Mouse (Mus musculus): Measurements from ENCODE around the gene Traf5. TPM values are rescaled to one million over a fixed set of nuclear protein-coding genes. Genes with fewer than 3 reads are reported as not detected.

Gene Traf5
- total RNA-seq (2021) = 1 to 10 TPM; 3.1 to 3.3 TPM
- long read RNA-seq, partial matches to known transcripts = 0 of 2 reads
- long read RNA-seq, other reads (novel, unspliced or antisense) = 2 of 2 reads

DNA sequence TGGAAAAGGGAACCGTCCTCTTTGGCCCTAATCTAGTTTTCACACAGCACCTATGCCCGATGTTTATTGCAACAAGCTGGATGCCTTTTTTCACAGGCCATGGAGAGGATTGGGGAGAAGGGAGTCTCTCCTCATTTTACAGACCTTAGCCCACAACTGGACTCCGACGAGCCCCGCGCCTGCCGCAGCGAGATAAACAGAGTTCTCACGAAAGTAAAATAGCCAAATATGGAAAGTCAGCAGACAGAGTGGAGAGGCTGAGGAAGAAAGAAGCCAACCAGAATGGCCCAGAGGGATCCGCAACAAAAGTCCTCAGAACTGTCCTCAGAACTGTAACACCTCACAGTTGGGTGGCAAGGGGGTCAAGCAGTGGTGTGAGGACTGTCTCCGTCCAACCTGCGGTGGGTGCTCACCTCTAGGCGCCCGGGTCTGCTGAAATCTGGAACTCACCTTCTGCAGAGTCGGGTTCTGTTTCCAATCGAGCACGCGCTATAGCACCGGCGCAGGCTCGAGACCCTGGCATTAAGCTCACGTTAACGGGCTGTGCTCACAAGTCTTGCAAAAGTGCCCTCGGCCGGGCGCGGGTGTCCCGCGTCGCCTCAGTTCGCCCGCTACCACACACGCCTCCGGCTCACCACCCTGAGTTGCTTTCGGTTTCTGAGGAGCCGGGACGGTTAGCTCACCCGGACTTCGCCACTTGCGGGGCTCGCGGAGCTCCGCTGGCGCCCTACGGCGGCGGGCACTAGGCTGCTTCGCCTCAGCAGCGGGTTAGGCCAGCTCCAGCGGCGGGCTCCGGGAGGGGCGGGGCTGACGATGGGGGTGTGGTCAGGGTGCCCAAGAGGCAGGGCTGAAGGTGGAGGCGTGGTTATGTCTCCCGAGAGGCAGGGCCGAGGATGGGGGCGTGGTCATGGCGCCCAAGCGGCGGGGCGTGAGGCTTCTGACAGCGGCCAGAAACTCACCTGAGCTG is at the start of gene Traf5:
Gene Traf5 (minus strand): TSS at position 754 of the 967 bp plus-strand sequence.
- peak; percentile 92 to 94 for DNase-seq (ENCODE audit: low spot score in 2 of 2)

DNA sequence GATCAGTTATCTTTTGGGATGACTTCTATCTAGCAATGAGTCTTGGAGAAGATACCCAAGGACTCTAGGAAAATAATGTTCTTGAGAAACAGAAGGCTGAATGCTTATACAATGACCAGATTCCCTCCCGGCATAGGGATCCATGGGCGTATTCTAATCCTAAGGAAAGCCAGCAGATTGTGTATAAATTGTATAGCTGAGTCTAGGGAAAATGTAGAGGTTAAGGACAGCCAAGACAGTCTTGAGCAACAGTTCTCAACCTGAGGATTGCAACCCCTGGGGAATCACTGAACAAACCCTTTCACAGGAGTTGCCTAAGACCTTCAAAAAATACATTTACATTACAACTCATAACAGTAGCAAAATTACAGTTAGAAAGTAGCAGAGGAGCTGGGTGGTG is 48.0 kb upstream of the Traf5 start:
- no peak for DNase-seq (ENCODE audit: low spot score in 2 of 2)

DNA sequence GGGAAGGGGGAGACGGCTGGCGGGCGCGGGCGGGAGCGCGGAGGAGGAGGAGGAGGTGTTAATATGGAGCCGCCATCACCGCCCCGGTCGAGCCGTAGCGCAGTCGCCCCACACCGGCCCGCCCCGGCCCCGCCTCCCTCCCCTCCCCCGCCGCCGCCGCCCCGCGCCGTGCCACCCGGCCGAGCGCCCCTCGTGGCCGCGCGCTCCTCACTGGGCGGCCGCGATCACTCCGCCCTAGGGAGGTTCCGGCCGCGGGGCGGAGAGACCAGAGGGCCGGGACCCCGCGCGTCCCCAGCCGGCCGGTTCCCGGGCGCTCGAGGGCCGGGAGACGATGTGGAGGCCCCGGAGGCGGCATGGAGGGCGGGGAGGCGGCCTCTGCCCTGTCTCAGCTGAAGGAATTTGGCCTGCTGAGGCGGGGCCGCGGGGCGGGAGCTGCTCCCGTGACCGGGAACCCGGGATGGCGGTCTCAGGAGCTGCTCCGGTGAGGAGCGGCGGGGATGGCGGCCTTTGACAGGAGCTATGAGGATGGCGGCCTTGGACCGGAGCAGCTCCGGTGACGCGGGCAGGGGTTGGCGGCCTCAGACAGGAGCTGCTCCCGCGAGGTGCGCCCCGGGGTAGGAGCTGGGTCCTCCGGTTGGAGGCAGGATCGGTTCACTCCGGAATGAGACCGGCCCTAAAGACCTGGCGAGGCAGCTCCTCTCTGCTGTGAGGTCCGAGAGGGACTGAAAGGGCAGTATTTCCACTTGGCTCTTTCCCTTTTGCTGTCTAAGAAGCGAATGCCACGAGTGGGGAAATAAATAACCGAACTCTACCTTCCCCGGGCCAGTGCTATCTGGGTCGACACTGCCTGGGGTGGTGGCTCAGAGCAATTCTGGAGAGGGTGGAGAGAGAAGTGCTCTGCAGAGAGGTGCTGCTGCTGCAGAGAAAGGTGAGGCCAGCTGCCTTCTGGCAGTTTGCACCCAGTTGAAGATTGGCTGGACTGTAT is 45.9 kb upstream of the Traf5 start, which contains the start of gene Rcor3:
Gene Rcor3 (minus strand): TSS at position 137 of the 985 bp plus-strand sequence.
- DNase-seq (ENCODE audit: low spot score in 2 of 2) = peak; percentile 78 to 86

DNA sequence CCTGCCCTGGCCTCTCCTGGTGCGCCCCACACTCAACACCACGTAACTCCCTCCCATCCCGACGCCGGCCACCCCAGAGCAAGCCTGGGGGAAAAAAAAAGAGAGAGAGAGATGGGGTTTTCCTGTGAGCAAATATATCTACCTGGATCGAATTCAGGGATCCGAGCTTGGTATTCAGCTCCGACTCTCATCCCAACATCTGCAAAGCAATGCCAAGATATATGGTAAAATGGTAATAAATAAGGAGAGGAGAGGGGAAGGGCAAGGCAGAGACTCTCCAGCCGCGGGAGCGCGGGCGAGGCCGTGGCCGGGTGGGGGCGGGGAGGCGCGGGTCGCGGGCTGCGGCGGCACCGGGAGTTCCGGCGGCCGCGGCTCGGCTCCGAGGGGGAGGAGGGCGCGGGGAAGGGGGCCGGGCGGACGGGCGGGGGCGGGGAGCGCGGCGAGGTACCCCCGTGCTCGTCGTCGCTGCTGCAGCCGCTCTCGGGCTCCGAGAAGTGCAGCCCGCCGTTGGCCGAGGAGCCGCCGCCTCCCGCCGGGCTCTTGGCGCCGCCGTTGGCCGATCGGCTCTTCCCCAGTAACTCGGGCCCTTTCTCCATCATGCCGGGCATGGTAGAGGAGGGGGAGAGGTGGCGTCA is 45.0 kb upstream of the Traf5 start:
- peak in 1 of 2 experiments; percentile 48 for DNase-seq (ENCODE audit: low spot score in 2 of 2)

DNA sequence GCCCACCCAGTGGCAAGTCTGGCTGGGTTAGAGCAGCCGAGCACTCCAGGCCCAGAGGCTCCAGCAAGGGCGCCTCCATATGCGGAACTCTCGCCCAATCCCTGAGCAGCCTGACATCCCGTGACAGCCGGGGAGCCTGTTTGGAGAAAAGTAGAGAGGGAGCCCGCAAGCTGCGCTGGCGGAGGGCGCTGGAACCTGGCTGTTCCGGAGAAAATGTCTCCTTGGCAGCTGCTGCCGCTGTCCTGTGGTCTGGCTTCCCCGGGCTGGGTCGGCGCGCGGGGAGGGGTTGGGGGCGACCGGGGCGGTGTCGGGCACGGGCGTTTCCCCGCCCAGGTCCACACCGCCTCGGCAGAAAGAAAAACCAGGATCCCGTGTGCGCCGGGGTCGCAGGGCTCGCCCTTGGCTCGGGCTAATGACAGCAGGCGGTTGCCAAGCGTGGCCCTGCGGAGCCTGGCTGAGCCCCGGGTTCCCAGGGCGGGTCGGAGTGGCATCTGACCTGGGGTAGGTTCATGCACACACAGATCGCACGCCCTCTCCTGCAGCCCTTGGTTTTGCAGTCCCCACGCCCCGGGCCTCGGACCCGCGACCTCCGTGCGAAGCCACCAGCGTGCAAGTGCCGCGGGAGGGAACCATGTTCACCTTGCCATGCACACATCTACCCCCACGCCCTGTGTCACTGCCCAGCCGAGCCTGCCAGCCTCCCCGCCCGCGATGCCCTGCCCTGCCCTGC is 44.4 kb upstream of the Traf5 start:
- peak; percentile 77 to 81 for DNase-seq (ENCODE audit: low spot score in 2 of 2)

DNA sequence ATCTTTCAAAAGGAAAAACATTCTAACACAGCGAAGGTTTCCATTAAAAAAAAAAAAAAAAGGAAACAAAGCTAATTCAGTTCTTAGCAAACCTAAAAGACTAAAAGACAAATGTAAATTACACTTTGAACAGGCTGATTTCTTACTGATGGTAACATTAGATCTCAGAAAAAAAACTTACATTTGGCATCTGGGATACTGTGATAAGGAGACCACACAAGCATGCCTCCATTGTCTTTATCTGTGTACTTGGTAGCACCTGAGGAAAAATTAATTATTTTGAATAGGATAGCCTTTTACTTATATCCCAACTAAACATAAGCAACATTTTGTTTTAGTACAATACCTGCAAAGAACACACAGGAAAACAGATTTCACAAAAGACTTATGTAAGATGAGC is 37.8 kb upstream of the Traf5 start:
- no peak for DNase-seq (ENCODE audit: low spot score in 2 of 2)

DNA sequence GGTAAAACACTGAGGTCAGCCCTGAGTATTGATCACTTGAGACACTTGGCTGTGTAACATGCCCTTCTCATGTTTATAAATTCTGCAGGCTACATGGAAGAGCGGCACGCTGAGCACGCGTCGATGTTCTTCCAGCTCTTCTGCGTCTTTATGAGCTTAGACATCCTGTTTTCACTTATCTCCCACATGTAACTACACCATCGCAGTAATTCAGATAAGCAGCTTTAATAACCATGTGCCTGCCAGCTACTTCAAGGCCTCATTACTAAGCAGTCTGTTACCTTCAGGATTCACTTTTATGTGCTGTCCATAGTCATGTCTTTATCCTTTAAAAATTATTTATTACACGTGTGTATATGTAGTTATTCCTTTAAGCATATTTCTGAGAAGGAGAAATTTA is 36.0 kb upstream of the Traf5 start:
- DNase-seq (ENCODE audit: low spot score in 2 of 2) = no peak

DNA sequence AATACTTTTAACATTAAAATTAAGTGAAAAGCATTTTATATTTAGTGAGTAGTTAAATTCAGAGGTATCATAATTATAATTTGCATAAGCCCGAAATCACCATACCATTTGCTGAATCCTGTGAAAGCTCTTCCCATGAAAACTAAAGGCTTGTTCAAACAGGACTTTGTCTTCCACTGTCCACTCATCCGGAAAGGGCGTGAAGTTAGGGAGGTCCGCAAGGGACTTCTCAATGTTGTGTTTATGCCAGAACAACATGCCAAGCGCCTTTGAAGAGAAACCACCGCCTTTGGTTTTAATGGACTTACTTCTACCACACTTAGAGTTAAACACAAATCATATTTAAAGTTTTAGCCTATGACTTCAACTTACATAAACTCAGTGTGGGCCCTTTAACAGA is 33.4 kb upstream of the Traf5 start:
- no peak for DNase-seq (ENCODE audit: low spot score in 2 of 2)

DNA sequence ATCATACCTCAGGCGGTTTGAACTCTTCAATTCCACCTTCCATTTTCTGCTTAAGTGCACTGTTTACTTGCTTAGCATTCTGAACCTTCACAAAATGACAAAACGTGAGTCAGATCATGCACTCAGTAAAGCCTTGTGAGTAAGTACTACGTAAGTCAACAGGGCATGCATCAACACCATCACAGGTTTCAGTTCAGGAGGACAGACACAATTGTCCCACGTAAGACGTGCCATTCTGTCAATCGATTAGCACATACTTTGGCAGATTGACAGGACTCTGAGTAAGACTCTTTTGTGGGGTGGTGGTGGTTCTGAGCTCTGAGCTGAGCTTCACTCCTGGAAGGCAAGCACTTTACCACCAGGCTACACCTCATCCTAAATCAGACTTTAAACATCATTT is 23.9 kb upstream of the Traf5 start:
- DNase-seq (ENCODE audit: low spot score in 2 of 2) = no peak

DNA sequence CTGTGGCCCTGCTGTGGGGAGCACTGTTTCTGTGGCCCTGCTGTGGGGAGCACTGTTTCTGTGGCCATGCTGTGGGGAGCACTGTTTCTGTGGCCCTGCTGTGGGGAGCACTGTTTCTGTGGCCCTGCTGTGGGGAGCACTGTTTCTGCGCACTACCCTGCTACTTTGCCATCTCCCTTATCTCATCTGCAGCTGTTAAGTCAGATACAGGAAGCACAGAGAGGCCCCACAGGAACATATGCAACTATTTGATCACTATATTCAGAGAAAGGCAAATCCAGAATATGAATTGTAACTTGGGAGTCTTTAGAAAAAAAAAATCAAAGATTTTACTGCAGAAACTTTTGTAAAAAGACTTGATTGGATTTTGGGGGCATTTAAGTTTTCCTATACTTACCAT is 23.0 kb upstream of the Traf5 start:
- DNase-seq (ENCODE audit: low spot score in 2 of 2) = no peak

DNA sequence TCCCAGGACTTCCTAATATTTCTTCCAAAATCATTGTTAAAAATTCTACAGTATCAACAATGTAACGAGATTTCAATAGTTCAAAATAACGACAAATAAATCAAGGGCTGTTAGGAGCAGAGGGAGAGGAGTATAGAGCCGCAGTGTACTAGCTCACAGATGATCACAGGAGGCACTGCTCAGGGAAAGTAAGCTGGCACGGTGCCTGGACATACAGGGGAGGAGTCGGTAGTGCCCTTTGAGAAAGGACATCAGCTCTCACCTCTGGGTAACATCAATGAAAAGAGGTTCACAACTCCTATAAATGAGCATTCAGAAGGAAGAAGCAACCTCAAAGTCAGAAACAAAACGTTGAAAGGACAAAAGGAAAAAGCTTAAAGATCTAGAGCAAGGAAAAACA is 16.8 kb upstream of the Traf5 start:
- no peak for DNase-seq (ENCODE audit: low spot score in 2 of 2)

DNA sequence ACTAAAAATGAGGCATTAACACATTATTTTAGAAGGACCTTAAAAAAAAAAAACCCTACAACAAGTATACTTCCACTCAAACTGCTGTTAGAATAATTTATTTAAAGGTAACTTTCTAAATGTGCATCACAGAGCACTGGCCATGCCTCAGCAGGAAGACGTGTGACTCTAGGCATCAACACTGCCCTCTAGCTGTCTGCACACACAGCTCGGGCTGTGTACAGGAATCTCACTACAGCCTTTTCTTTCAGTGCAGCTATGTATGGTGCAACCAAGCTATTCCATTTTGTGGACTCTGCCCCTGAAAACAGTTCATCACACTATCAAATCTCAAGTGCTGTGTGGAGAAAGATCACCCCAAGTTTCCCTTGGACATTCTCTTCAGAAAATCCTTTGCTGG is 15.0 kb upstream of the Traf5 start:
- DNase-seq (ENCODE audit: low spot score in 2 of 2) = no peak

DNA sequence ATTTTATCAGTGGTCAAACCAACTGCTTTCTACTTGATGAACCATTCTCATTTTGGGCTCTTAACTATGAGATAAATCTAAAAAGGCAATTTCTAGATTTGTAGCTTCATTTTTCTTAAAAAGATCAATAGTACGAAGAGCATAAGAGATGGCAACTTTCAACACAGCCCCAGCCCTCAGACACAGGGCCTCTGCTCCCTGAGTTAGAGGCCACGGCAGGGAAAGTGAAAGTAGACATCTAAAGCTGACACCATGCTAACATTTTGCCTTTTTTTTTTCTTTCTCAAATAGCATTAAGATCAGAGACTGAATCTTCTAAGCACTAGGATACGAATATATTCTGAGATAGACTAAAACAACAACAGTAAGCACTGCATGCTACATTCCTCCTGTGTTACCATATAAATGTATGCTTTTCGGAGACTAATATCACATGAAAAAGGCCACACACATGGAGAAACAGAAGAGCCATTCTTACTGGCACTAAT is 13.6 kb upstream of the Traf5 start:
- no peak for DNase-seq (ENCODE audit: low spot score in 2 of 2)

DNA sequence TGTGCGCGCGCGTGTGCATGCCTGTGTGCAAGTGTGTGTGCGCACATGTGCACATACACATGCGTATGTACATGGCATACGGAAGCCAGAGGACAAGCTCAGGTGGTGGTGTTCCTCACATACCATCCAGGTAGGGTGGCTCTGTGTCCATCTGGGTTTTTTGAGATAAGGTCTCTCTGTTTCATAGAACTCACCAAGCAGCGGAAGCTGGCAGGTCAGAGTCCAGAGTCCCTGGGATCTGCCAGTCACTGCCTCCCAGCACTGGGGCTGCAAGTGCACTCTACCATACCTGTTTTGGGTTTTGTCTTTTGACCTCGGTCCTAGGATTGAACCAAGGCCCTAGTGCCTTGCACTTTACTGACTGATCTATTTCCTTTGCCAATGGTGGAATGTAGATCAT is 11.7 kb upstream of the Traf5 start:
- no peak for DNase-seq (ENCODE audit: low spot score in 2 of 2)

DNA sequence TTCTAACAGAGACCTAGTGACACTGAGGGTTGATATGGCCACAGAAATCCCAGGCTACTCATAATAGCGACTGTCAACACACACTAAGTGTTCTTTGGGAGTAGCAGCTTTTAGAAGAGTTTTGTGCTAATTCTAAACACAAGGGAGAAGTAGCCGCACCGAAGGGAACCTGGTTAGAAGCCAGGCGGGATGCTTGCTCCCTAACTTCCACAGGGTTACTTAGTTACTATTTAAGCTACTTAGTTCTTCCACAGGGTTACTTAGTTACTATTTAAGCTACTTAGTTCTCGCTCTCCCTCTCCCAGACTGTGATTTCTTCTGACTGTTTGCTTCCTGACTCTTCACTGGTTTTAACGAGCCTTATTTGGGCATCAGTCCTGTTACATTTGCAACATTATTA is 10.8 kb upstream of the Traf5 start:
- no peak for DNase-seq (ENCODE audit: low spot score in 2 of 2)

DNA sequence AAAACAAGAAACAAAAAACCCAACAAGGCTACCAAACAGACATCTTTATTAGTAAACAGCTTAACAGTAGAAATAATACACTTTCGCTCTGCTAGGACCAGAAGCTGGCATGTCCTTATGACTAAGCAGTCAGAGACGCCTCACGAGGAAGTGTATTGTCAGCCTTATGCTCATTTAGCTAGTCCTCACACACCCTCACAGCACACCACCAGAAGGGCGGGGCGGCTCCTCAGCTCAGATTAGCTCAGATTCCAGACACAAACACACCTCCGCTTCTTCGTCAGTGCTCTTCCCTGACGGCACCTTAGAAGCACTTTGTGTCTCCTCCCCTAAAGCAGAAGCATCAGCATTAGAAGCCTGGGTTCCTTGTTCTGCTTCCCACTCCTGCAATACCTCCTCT is 9.0 kb upstream of the Traf5 start:
- no peak for DNase-seq (ENCODE audit: low spot score in 2 of 2)

DNA sequence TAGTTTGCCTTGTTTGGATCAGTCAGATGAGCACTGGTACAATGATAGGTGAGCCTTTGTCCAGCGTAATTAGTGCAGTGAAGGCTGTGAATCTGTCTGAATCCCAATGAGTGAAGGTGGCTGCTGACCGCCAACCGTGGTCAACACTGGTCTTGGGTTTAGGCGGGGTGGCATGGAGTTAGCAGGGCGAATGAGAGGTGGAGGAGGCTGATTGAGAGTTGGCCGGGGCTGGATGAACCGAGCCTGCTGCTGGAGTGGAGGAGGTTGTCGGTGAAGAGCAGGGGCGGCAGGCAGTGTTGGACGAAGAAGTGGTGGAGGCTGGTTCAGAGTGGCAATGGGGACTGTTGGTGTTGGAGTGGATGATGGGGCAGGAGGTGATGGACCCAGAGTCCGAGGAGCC is 8.4 kb upstream of the Traf5 start:
- DNase-seq (ENCODE audit: low spot score in 2 of 2) = no peak

DNA sequence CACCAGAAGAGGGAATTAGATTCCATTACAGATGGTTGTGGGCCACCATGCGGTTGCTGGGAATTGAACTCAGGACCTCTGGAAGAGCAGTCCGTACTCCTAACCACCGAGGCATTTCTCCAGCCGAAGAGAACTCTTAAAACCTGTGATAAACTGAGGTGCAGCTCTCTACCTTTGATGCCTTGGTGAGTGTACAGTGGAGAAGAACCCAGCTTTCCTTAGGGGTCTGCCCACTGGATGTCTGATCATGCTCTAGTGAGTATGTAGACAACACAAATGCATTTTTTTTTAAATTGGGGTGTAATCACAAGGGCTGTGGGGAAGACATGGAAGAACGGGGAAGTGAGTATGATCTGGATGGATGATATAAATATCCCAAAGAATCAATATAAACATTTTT is 3.3 kb upstream of the Traf5 start:
- DNase-seq (ENCODE audit: low spot score in 2 of 2) = no peak

DNA sequence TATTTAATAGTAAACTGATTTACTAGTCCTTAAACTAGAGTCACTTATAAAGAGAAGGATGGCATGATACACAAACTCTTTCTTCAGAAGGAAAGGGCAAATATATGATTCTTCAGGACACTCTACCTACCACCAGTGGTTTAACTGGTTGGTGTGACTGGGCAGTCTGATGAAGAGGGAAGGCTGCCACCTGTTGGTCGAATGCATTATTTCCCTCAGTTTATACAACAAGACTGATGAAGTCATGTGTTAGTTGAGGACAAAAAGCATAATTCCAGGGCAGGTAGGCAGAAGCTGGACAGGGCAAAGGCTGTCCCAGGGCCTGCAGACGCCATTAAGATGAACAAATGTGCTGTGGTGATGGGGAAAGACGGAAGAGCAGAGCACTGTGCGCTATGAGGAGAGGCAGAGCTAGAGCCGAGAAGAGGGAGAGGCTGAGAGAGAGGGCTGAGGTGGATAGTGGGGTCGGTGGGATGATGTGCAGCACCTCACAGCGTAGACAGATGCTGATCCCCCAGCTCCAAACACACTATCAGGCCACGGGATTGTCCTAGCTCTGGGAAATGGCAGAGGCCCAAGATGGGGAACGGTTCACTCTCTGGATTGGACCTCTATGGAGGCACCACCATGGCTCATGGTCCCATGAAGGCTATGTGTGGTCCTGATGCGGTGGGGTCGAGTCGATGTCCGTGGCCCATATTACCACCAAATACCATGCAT is 2.3 kb upstream of the Traf5 start:
- DNase-seq (ENCODE audit: low spot score in 2 of 2) = peak; percentile 72 to 79
